Mouse (Mus musculus) forelimb bud, embryonic 11.5 days (tissue): ENCODE data around the gene Prss34.

Experiments
- DNase-seq: peaks from one replicate; pipeline ENCODE4 v3.0.0-alpha.2; 2012; ENCODE audit warnings: low read depth, low spot score

The Prss34 gene

GRCm38 (mm10) chr17:25298094-25298493 lies at the start of gene Prss34:
Prss34 (plus strand) TSS chr17:25298394.
- DNase-seq, result no peak

GRCm38 (mm10) chr17:25250181-25250835 lies 47.9 kb upstream of the Prss34 start:
- DNase-seq, result no peak

- DNase-seq, result no peak
Measured at GRCm38 (mm10) chr17:25252643-25253042, 45.6 kb upstream of the Prss34 start.

GRCm38 (mm10) chr17:25253760-25254159 lies 44.4 kb upstream of the Prss34 start:
- no peak for DNase-seq

GRCm38 (mm10) chr17:25255110-25255509 lies 43.1 kb upstream of the Prss34 start:
- DNase-seq, result no peak

GRCm38 (mm10) chr17:25256140-25256754 lies 41.9 kb upstream of the Prss34 start, which contains the start of gene Baiap3:
Baiap3 (minus strand) TSS chr17:25256364.
- DNase-seq, result no peak

- no peak for DNase-seq
Measured at GRCm38 (mm10) chr17:25257804-25258261, 40.4 kb upstream of the Prss34 start.

- DNase-seq, result no peak
Measured at GRCm38 (mm10) chr17:25264453-25264852, 33.7 kb upstream of the Prss34 start.

GRCm38 (mm10) chr17:25270795-25271335 lies 27.3 kb upstream of the Prss34 start:
- DNase-seq, result no peak

GRCm38 (mm10) chr17:25272326-25272725 lies 25.9 kb upstream of the Prss34 start:
- DNase-seq, result no peak

GRCm38 (mm10) chr17:25272951-25273705 lies 25.1 kb upstream of the Prss34 start:
- DNase-seq, result no peak

GRCm38 (mm10) chr17:25273706-25274501 lies 24.3 kb upstream of the Prss34 start:
- DNase-seq, result peak; percentile 99

- DNase-seq, result no peak
Measured at GRCm38 (mm10) chr17:25274571-25275346, 23.4 kb upstream of the Prss34 start, which contains the start of gene Ube2i. Ube2i (minus strand) TSS chr17:25274622.

- DNase-seq, result no peak
Measured at GRCm38 (mm10) chr17:25275833-25276232, 22.4 kb upstream of the Prss34 start.

- no peak for DNase-seq
Measured at GRCm38 (mm10) chr17:25282133-25282532, 16.1 kb upstream of the Prss34 start.

- peak; percentile 81 for DNase-seq
Measured at GRCm38 (mm10) chr17:25285033-25285432, 13.2 kb upstream of the Prss34 start.

- DNase-seq, result no peak
Measured at GRCm38 (mm10) chr17:25288842-25289241, 9.4 kb upstream of the Prss34 start.

GRCm38 (mm10) chr17:25290411-25290810 lies 7.8 kb upstream of the Prss34 start:
- DNase-seq, result no peak

- no peak for DNase-seq
Measured at GRCm38 (mm10) chr17:25293495-25293894, 4.7 kb upstream of the Prss34 start.

GRCm38 (mm10) chr17:25294111-25294510 lies 4.1 kb upstream of the Prss34 start:
- DNase-seq, result no peak
